Mouse (Mus musculus) liver, adult 2 months (tissue): ENCODE results near the gene Atrnl1. TPM values are rescaled to one million over a fixed set of nuclear protein-coding genes. Genes with fewer than 3 reads are reported as not detected.

Experiments used
- DNase-seq: peaks from one replicate; pipeline ENCODE4 v3.0.0-alpha.2; 2011; ENCODE audit warnings: low read depth, low spot score; ENCODE audit errors: extremely low read depth
- H3K27ac ChIP-seq: fragments of 200-500 bp; replicated peaks from 2 replicates; pipeline ENCODE4 v1.5.1; 2012; ENCODE audit warnings: low read depth, mild to moderate bottlenecking, control low read depth, inconsistent platforms, low read length; ENCODE audit not compliant: insufficient read depth
- H3K27me3 ChIP-seq: fragments of 200-500 bp; 2 replicates; pipeline ENCODE4 v1.6.1; 2012; ENCODE audit warnings: mild to moderate bottlenecking, moderate library complexity, low read length, inconsistent platforms; ENCODE audit not compliant: control insufficient read depth, insufficient read depth
- H3K36me3 ChIP-seq: fragments of 200-500 bp; 2 replicates; pipeline ENCODE4 v1.6.1; 2012; ENCODE audit warnings: low read length, inconsistent platforms; ENCODE audit not compliant: control insufficient read depth, insufficient read depth
- H3K4me1 ChIP-seq: fragments of 200-500 bp; 2 replicates; pipeline ENCODE4 v1.6.1; 2011; ENCODE audit warnings: low read length; ENCODE audit not compliant: control insufficient read depth, insufficient read depth
- H3K4me3 ChIP-seq: fragments of 200-500 bp; 2 replicates; pipeline ENCODE4 v1.5.1; 2011; ENCODE audit warnings: low read depth, mild to moderate bottlenecking, control low read depth, low read length, moderate library complexity; ENCODE audit not compliant: insufficient read depth
- H3K79me2 ChIP-seq: fragments of 200-500 bp; 2 replicates; pipeline ENCODE4 v1.6.1; 2012; ENCODE audit warnings: inconsistent platforms, mild to moderate bottlenecking, low read length, moderate library complexity; ENCODE audit not compliant: control insufficient read depth, insufficient read depth
- H3K9ac ChIP-seq: fragments of 200-500 bp; 2 replicates; pipeline ENCODE4 v1.6.1; 2012; ENCODE audit warnings: low read depth, mild to moderate bottlenecking, control low read depth, inconsistent platforms, low read length
- CTCF ChIP-seq: fragments of 200-500 bp; IDR thresholded peaks from 2 replicates; pipeline ENCODE4 v1.5.1; 2011; ENCODE audit warnings: low read depth, low read length, control low read depth
- POLR2A ChIP-seq: fragments of 200-500 bp; IDR thresholded peaks from 2 replicates; pipeline ENCODE4 v1.6.1; 2011; ENCODE audit warnings: low read length, control low read depth; ENCODE audit not compliant: insufficient read depth; ENCODE audit errors: extremely low read depth
- WGBS: fragments of 180-500 bp; shearing (Covaris S2); methylation state at CpG from one replicate; pipeline ENCODE4 v1.1.7; 2018; 5-methylcytosine and 5-hydroxymethylcytosine counted together
- polyA plus RNA-seq: library from polyadenylated mRNA; depleted of rRNA; stranded (reverse); fragments of >200 nt; gene quantifications from 2 replicates; pipeline ENCODE4 v1.2.3, GENCODE M21; 2012
- total RNA-seq: library from RNA; depleted of rRNA; stranded (reverse); fragments of >200 nt; gene quantifications from 2 replicates; pipeline ENCODE4 v1.2.3, GENCODE M21; 2014

The Atrnl1 gene
- total and polyA plus RNA-seq, 2 experiments = 5.2 to 25.4 TPM

DNA sequence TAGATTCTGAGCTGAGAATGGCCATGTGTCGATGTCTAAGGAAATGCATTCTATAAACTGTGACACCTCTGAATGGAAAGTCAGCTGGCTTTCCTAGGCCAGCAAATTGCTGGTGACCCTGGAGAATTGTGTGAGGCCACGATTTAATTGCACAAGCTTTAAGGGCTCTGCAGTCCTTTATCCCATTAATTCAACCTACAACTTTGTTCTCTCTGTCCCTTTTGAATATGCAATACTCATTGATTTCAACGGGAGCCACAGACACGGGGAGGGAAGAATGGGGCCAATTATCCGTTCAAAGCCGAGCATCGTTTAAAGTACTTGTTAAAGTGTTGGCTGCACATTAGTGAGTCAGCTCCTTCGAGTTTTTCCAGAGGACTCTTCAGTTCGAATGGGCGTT, 496.8 kb downstream of the Atrnl1 start:
- H3K9ac ChIP-seq = no peak overlapping the region
- H3K79me2 ChIP-seq = no peaks in the 10 kb centered on the region
- WGBS = 95% methylated on average over 10 of the region's 10 CpGs
- TF ChIP-seq POLR2A = no peak
- TF ChIP-seq CTCF = no peak
- H3K27me3 ChIP-seq = no peaks in the 10 kb centered on the region
- no peak overlapping the region for H3K27ac ChIP-seq
- H3K4me3 ChIP-seq = no peak overlapping the region
- no peaks in the 10 kb centered on the region for H3K36me3 ChIP-seq
- no peak for DNase-seq
- no peaks in the 10 kb centered on the region for H3K4me1 ChIP-seq

DNA sequence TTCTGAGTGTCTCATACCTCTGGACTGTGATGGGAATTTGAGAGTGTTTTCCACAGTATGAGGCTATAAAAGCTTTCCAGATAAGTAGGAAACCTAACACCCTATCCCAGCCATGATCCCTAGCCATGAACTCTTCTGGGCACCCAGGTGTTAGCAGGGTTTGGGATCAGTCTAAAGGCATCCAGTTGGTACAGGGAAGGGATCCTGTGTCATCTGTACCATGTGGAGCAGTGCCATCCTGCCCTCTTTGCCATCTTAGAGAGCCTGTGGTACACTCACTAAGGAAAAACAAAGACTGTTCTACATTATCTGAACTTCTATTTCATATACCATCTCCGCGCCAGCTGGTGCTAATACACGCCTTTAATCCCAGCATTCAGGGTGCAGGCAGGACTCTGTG, 499.7 kb downstream of the Atrnl1 start:
- no peaks in the 10 kb centered on the region for H3K36me3 ChIP-seq
- H3K9ac ChIP-seq = no peak overlapping the region
- no peaks in the 10 kb centered on the region for H3K79me2 ChIP-seq
- no peaks in the 10 kb centered on the region for H3K4me1 ChIP-seq
- TF ChIP-seq CTCF = no peak
- TF ChIP-seq POLR2A = no peak
- no peak for DNase-seq
- no peaks in the 10 kb centered on the region for H3K27me3 ChIP-seq
- WGBS = 100% methylated on average over 3 of the region's 3 CpGs
- no peak overlapping the region for H3K27ac ChIP-seq
- no peak overlapping the region for H3K4me3 ChIP-seq

DNA sequence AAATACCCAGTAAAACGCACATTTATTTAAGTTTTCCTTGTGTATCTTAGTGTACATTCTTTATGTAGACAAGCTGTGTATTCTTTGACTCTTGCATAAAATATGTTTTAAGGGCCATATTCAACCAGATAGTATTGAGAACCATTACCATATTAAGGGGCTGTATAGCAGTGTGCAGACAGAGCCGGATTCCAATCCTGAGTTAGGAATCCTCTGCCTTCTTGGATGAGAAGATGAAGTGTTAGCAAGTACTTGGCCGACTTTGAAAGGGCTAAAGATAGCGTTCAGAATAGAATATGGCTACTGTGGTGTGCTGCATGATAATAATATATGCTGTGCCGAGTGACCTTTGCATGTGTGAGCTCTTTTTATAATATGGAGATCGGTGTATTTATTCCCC, 500.5 kb downstream of the Atrnl1 start:
- no peaks in the 10 kb centered on the region for H3K79me2 ChIP-seq
- H3K9ac ChIP-seq = no peak overlapping the region
- DNase-seq = no peak
- TF ChIP-seq CTCF (no peak), POLR2A (no peak)
- H3K27ac ChIP-seq = no peak overlapping the region
- H3K4me3 ChIP-seq = no peak overlapping the region
- H3K4me1 ChIP-seq = no peaks in the 10 kb centered on the region
- H3K36me3 ChIP-seq = no peaks in the 10 kb centered on the region
- WGBS = 97% methylated on average over 6 of the region's 6 CpGs
- no peaks in the 10 kb centered on the region for H3K27me3 ChIP-seq

DNA sequence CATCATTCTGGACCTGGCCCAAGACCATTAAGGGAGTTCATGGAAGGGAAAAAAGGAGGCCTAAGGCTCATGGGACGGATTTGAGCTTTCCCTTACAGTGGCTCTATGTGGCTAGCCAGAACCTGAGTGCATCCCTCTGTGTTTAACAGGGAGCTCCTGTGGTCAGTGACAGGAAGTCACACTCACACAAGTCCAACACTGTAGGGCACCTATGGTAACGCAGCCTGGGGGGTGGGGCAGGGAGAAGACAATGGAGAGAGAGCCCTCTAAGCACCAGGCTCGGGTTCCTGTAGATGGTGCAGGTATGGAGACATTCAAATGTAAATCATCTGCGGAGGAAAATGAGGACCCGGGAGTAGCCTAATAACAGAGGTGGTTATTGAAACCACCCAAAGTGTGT, 501.3 kb downstream of the Atrnl1 start:
- Histone ChIP-seq H3K4me1 (no peaks in the 10 kb centered on the region), H3K79me2 (no peaks in the 10 kb centered on the region), H3K27ac (no peak overlapping the region), H3K36me3 (no peaks in the 10 kb centered on the region), H3K27me3 (no peaks in the 10 kb centered on the region), H3K9ac (no peak overlapping the region), H3K4me3 (no peak overlapping the region)
- no peak for TF ChIP-seq POLR2A
- no peak for TF ChIP-seq CTCF
- 92% methylated on average over 5 of the region's 5 CpGs for WGBS
- no peak for DNase-seq

DNA sequence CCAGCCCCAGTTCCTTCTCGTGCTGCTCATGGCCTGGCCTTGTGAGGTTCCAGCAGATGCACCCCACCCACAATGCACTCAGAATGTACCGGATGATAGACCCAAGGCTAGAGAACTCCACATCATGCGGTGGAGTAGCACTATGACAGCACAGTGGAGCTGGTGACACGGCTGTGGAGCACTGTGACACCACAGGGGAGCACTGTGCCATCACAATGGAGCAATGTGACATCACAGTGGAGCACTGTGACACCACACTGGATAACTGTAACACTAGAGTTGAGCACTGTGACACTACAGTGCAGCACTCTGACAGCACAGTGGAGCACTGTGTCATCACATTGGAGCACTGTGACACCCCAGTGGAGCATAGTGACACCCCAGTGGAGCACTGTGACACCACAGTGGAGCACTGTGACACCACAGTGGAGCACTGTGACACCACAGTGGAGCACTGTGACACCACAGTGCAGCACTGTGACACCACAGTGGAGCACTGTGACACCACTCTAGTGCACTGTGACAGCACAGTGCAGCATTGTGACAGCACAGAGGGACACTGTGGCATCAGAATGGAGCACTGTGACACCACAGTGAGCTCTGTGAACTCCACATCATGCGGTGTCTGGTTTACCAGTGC, 502.4 kb downstream of the Atrnl1 start:
- WGBS = 89% methylated on average over 5 of the region's 5 CpGs
- no peak overlapping the region for H3K27ac ChIP-seq
- TF ChIP-seq CTCF = no peak
- H3K27me3 ChIP-seq = no peaks in the 10 kb centered on the region
- no peak overlapping the region for H3K9ac ChIP-seq
- no peaks in the 10 kb centered on the region for H3K4me1 ChIP-seq
- DNase-seq = peak; percentile 32
- no peak overlapping the region for H3K4me3 ChIP-seq
- no peaks in the 10 kb centered on the region for H3K79me2 ChIP-seq
- no peaks in the 10 kb centered on the region for H3K36me3 ChIP-seq

DNA sequence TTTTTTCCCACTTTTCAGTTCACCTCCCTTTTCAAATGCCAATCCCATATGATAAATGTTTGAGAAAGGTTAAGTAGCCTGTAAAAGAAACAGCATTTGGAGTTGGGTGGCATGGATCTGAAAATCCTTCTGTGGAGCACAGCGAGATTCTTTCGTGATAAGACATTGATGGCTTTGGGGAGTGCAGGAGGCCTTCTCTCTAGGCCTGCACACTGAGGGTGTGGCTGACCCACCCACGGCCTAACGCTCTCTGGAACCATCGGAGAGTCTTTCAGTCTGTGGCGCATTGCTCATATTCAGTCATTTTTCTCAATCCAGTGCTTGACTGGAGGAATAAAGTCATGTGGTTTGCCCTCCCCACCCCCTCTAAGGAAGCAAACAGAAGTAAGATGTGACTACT, 506.8 kb downstream of the Atrnl1 start:
- TF ChIP-seq CTCF = no peak
- TF ChIP-seq POLR2A = no peak
- 97% methylated on average over 6 of the region's 6 CpGs for WGBS
- no peak for DNase-seq
- Histone ChIP-seq H3K36me3 (no peaks in the 10 kb centered on the region), H3K79me2 (no peaks in the 10 kb centered on the region), H3K9ac (no peak overlapping the region), H3K27ac (no peak overlapping the region), H3K4me1 (no peaks in the 10 kb centered on the region), H3K27me3 (no peaks in the 10 kb centered on the region), H3K4me3 (no peak overlapping the region)
